Comparison of ENCODE assay signal across 7 mouse cellular contexts in the genomic region with DNA sequence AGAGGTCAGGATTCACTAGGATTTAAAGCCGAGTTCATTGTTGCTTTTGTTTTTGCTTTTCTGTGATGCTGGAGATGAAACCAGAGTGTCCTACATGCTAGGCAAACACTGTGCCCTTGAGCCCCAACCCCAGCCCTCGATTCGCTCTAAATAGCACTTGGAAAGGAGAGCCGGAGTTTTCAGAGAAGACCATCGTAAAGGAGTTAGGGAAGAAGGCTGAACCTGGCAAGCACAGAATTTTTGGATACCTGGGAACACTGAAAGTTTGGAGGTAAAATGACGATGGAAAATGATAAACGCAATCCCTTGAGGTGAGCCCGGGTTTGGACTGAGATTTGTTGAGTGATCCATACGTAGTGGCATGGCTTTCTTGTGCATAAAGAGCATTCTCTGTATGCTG. TPM values are rescaled to one million over a fixed set of nuclear protein-coding genes. Genes with fewer than 3 reads are reported as not detected.
DNase-seq lines count a peak whose midpoint lies in the region; ATAC-seq and TF ChIP-seq lines count a peak whose summit lies in the region.

No protein-coding gene starts in this region.

- no peaks in the 10 kb centered on the region for H3K36me3 ChIP-seq in lung, embryonic 14.5 days (ENCODE audit: insufficient read depth)
- peaks cover 6% of the 10 kb centered on the region; the same call in 1 of the 2 replicates for H3K36me3 ChIP-seq in hindbrain, embryonic 10.5 days
- no peaks in the 10 kb centered on the region for H3K36me3 ChIP-seq in limb, embryonic 15.5 days
- no peaks in the 10 kb centered on the region for H3K36me3 ChIP-seq in stomach, embryonic 14.5 days (ENCODE audit: control insufficient read depth, insufficient read depth, low read length)

- TF ChIP-seq POLR2A in lung, adult 2 months (IDR thresholded peaks at IDR 0.05; ENCODE audit: borderline replicate concordance, extremely low read depth, low read depth, low read length) = no peak

- WGBS in lung, embryonic 14.5 days = 21% methylated on average over 9 of the region's 9 CpGs
- WGBS in lung, adult 2 months = 42% methylated on average over 9 of the region's 9 CpGs
- 26% methylated on average over 9 of the region's 9 CpGs for WGBS in hindbrain, embryonic 10.5 days
- 20% methylated on average over 9 of the region's 9 CpGs for WGBS in limb, embryonic 15.5 days
- WGBS in stomach, embryonic 14.5 days = 25% methylated on average over 9 of the region's 9 CpGs

- TF ChIP-seq CTCF in lung, embryonic 14.5 days (IDR thresholded peaks at IDR 0.05; ENCODE audit: low read depth) = no peak
- no peak for TF ChIP-seq CTCF in lung, adult 2 months (IDR thresholded peaks at IDR 0.05; ENCODE audit: insufficient read depth, low read length)

- peak overlapping the region; percentile 70; the same call in 1 of the 2 replicates for H3K9ac ChIP-seq in lung, embryonic 14.5 days
- H3K9ac ChIP-seq in limb, embryonic 15.5 days = no peak overlapping the region
- H3K9ac ChIP-seq in stomach, embryonic 14.5 days (replicated peaks; ENCODE audit: low read depth, low read length) = no peak overlapping the region

- no peak overlapping the region for H3K27ac ChIP-seq in lung, embryonic 14.5 days (ENCODE audit: low read depth)
- peak overlapping the region; percentile 88 for H3K27ac ChIP-seq in hindbrain, embryonic 10.5 days
- H3K27ac ChIP-seq in limb, embryonic 15.5 days = no peak overlapping the region
- H3K27ac ChIP-seq in stomach, embryonic 14.5 days (ENCODE audit: low read length) = no peak overlapping the region

- H3K4me1 ChIP-seq in lung, embryonic 14.5 days (ENCODE audit: insufficient read depth) = peaks cover 10% of the 10 kb centered on the region
- peaks cover 2% of the 10 kb centered on the region; the same call in 1 of the 2 replicates for H3K4me1 ChIP-seq in lung, adult 2 months (ENCODE audit: control insufficient read depth, insufficient read depth, low read length)
- H3K4me1 ChIP-seq in hindbrain, embryonic 10.5 days (replicated peaks) = peaks cover 49% of the 10 kb centered on the region
- peaks cover 33% of the 10 kb centered on the region for H3K4me1 ChIP-seq in limb, embryonic 15.5 days
- H3K4me1 ChIP-seq in stomach, embryonic 14.5 days (ENCODE audit: control insufficient read depth, insufficient read depth, low read length) = peaks cover 20% of the 10 kb centered on the region; the same call in 1 of the 2 replicates

- peak overlapping the region; percentile 64; the same call in 1 of the 2 replicates for H3K4me3 ChIP-seq in lung, embryonic 14.5 days (ENCODE audit: low read depth, low read length)
- H3K4me3 ChIP-seq in lung, adult 2 months (replicated peaks; ENCODE audit: extremely low read depth, low read depth, low read length) = no peak overlapping the region
- peak overlapping the region; percentile 80 for H3K4me3 ChIP-seq in hindbrain, embryonic 10.5 days
- peak overlapping the region; percentile 71 for H3K4me3 ChIP-seq in limb, embryonic 15.5 days
- peak overlapping the region; percentile 56 for H3K4me3 ChIP-seq in stomach, embryonic 14.5 days (ENCODE audit: low read depth, low read length)

- H3K9me3 ChIP-seq in lung, embryonic 14.5 days (ENCODE audit: low read depth, low read length) = no peaks in the 10 kb centered on the region
- no peaks in the 10 kb centered on the region for H3K9me3 ChIP-seq in hindbrain, embryonic 10.5 days
- H3K9me3 ChIP-seq in limb, embryonic 15.5 days = no peaks in the 10 kb centered on the region
- no peaks in the 10 kb centered on the region for H3K9me3 ChIP-seq in stomach, embryonic 14.5 days (ENCODE audit: control insufficient read depth, low read depth, low read length)

- H3K4me2 ChIP-seq in lung, embryonic 14.5 days = peak overlapping the region; percentile 100
- peak overlapping the region; percentile 99 for H3K4me2 ChIP-seq in limb, embryonic 15.5 days
- peak overlapping the region; percentile 99 for H3K4me2 ChIP-seq in stomach, embryonic 14.5 days (replicated peaks; ENCODE audit: low read depth, low read length)

- H3K27me3 ChIP-seq in lung, embryonic 14.5 days (ENCODE audit: insufficient read depth, low read length) = no peaks in the 10 kb centered on the region
- peaks cover 32% of the 10 kb centered on the region for H3K27me3 ChIP-seq in hindbrain, embryonic 10.5 days (ENCODE audit: insufficient read depth, poor library complexity, severe bottlenecking)
- H3K27me3 ChIP-seq in limb, embryonic 15.5 days = no peaks in the 10 kb centered on the region
- H3K27me3 ChIP-seq in stomach, embryonic 14.5 days (ENCODE audit: control insufficient read depth, insufficient read depth, low read length) = no peaks in the 10 kb centered on the region

- no peak for DNase-seq in lung, embryonic 14.5 days
- no peak for DNase-seq in lung, adult 2 months
- no peak for DNase-seq in hindbrain, embryonic 10.5 days (ENCODE audit: low spot score)
- no peak for DNase-seq in ovary, postnatal 10 days (ENCODE audit: low spot score)
- no peak for DNase-seq in frontal cortex, postnatal 14 days (ENCODE audit: low spot score in 2 of 2)

- ATAC-seq in lung, embryonic 14.5 days (ENCODE audit: insufficient read depth) = no peak
- no peak for ATAC-seq in limb, embryonic 15.5 days (ENCODE audit: insufficient number of reproducible peaks, low FRiP score, low TSS enrichment, low read depth)
- ATAC-seq in stomach, embryonic 14.5 days (ENCODE audit: insufficient number of reproducible peaks, insufficient read depth, low FRiP score, low read depth) = no peak

RNA-seq across cellular contexts. Expression of gene Sema4g, which starts 0.6 kb away (rescaled TPM):
- polyA plus RNA-seq in lung, embryonic 14.5 days (2014; fragmentation: Nextera tagmentation; extraction: Ambion mirVana) = 1.7 and 2.1 TPM in 2 replicates
- polyA plus RNA-seq in lung, adult 2 months (2012; rRNA removed) = 9.1 and 10.6 TPM in 2 replicates
- polyA plus RNA-seq in hindbrain, embryonic 10.5 days (2016; fragmentation: Nextera tagmentation; extraction: Ambion mirVana) = 3.6 and 5.9 TPM in 2 replicates
- polyA plus RNA-seq in limb, embryonic 15.5 days (2015; fragmentation: Nextera tagmentation; extraction: Ambion mirVana) = 3.8 and 4.9 TPM in 2 replicates
- polyA plus RNA-seq in stomach, embryonic 14.5 days (2014; fragmentation: Nextera tagmentation; extraction: Ambion mirVana) = 6.0 and 6.6 TPM in 2 replicates

RNA-seq across cellular contexts. Expression of gene Twnk, which starts 17.1 kb away (rescaled TPM):
- 13.0 and 14.8 TPM in 2 replicates for polyA plus RNA-seq in lung, embryonic 14.5 days (2014; fragmentation: Nextera tagmentation; extraction: Ambion mirVana)
- polyA plus RNA-seq in lung, adult 2 months (2012; rRNA removed) = 4.2 and 7.2 TPM in 2 replicates
- polyA plus RNA-seq in hindbrain, embryonic 10.5 days (2016; fragmentation: Nextera tagmentation; extraction: Ambion mirVana) = 23.6 and 32.6 TPM in 2 replicates
- polyA plus RNA-seq in limb, embryonic 15.5 days (2015; fragmentation: Nextera tagmentation; extraction: Ambion mirVana) = 19.6 and 19.8 TPM in 2 replicates
- polyA plus RNA-seq in stomach, embryonic 14.5 days (2014; fragmentation: Nextera tagmentation; extraction: Ambion mirVana) = 13.3 and 15.3 TPM in 2 replicates

RNA-seq across cellular contexts. Expression of gene Mrpl43, which starts 17.9 kb away (rescaled TPM):
- 61.3 and 63.6 TPM in 2 replicates for polyA plus RNA-seq in lung, embryonic 14.5 days (2014; fragmentation: Nextera tagmentation; extraction: Ambion mirVana)
- 50.1 and 78.0 TPM in 2 replicates for polyA plus RNA-seq in lung, adult 2 months (2012; rRNA removed)
- 75.6 and 83.0 TPM in 2 replicates for polyA plus RNA-seq in hindbrain, embryonic 10.5 days (2016; fragmentation: Nextera tagmentation; extraction: Ambion mirVana)
- polyA plus RNA-seq in limb, embryonic 15.5 days (2015; fragmentation: Nextera tagmentation; extraction: Ambion mirVana) = 62.5 and 65.1 TPM in 2 replicates
- 60.1 and 60.4 TPM in 2 replicates for polyA plus RNA-seq in stomach, embryonic 14.5 days (2014; fragmentation: Nextera tagmentation; extraction: Ambion mirVana)

RNA-seq across cellular contexts. Expression of gene Lzts2, which starts 25.9 kb away (rescaled TPM):
- 68.5 and 75.4 TPM in 2 replicates for polyA plus RNA-seq in lung, embryonic 14.5 days (2014; fragmentation: Nextera tagmentation; extraction: Ambion mirVana)
- 143 TPM in 2 replicates for polyA plus RNA-seq in lung, adult 2 months (2012; rRNA removed)
- 67.5 and 69.1 TPM in 2 replicates for polyA plus RNA-seq in hindbrain, embryonic 10.5 days (2016; fragmentation: Nextera tagmentation; extraction: Ambion mirVana)
- polyA plus RNA-seq in limb, embryonic 15.5 days (2015; fragmentation: Nextera tagmentation; extraction: Ambion mirVana) = 66.8 and 68.3 TPM in 2 replicates
- 52.5 and 56.0 TPM in 2 replicates for polyA plus RNA-seq in stomach, embryonic 14.5 days (2014; fragmentation: Nextera tagmentation; extraction: Ambion mirVana)

RNA-seq across cellular contexts. Expression of gene Pdzd7, which starts 57.2 kb away (rescaled TPM):
- polyA plus RNA-seq in lung, embryonic 14.5 days (2014; fragmentation: Nextera tagmentation; extraction: Ambion mirVana) = 0.39 TPM in 2 replicates
- 0.64 and 1.2 TPM in 2 replicates for polyA plus RNA-seq in lung, adult 2 months (2012; rRNA removed)
- polyA plus RNA-seq in hindbrain, embryonic 10.5 days (2016; fragmentation: Nextera tagmentation; extraction: Ambion mirVana) = 0.26 and 0.40 TPM in 2 replicates
- polyA plus RNA-seq in limb, embryonic 15.5 days (2015; fragmentation: Nextera tagmentation; extraction: Ambion mirVana) = 0.16 and 0.37 TPM in 2 replicates
- 0.62 TPM in 2 replicates for polyA plus RNA-seq in stomach, embryonic 14.5 days (2014; fragmentation: Nextera tagmentation; extraction: Ambion mirVana)
